Mouse (Mus musculus) G1E (cell line): ENCODE measurements around the gene Fibp. TPM values are rescaled to one million over a fixed set of nuclear protein-coding genes. Genes with fewer than 3 reads are reported as not detected.
A peak's percentile ranks its signal among the peaks of the same experiment; 100 is the strongest.

Source experiments
- ATAC-seq: 2 replicates; pipeline ENCODE4 v1.8.0; 2016; ENCODE audit warnings: mild to moderate bottlenecking; ENCODE audit not compliant: insufficient number of reproducible peaks, poor library complexity, low FRiP score, severe bottlenecking; ENCODE audit errors: extremely low read depth
- DNase-seq: peaks from one replicate; pipeline ENCODE4 v3.0.0; 2012; ENCODE audit warnings: low spot score
- H3K27me3 ChIP-seq: 2 replicates; pipeline ENCODE4 v1.6.1; 2012; ENCODE audit warnings: mild to moderate bottlenecking, low read length, inconsistent platforms; ENCODE audit not compliant: insufficient read depth
- H3K36me3 ChIP-seq: replicated peaks from 2 replicates; pipeline ENCODE3; 2012; ENCODE audit warnings: mild to moderate bottlenecking, inconsistent platforms
- H3K4me1 ChIP-seq: 2 replicates; pipeline ENCODE4 v1.6.1; 2012; ENCODE audit warnings: low read depth, low read length, inconsistent platforms, mixed read lengths; ENCODE audit not compliant: insufficient read depth
- H3K4me3 ChIP-seq: 2 replicates; pipeline ENCODE4 v1.5.1; 2012; ENCODE audit warnings: low read depth, mild to moderate bottlenecking, inconsistent platforms, low read length, moderate library complexity, mixed read lengths
- H3K9me3 ChIP-seq: replicated peaks from 2 replicates; pipeline ENCODE4 v1.6.1; 2012; ENCODE audit warnings: inconsistent platforms
- CTCF ChIP-seq: IDR thresholded peaks from 2 replicates; pipeline ENCODE4 v1.5.1; 2012; ENCODE audit warnings: low read depth, low read length, inconsistent platforms, mixed read lengths
- GATA1 ChIP-seq: IDR thresholded peaks from 2 replicates; pipeline ENCODE4 v1.6.1; 2012; ENCODE audit warnings: borderline replicate concordance, low read length, inconsistent platforms, mixed read lengths
- GATA2 ChIP-seq: IDR thresholded peaks from 2 replicates; pipeline ENCODE4 v1.6.1; 2012; ENCODE audit warnings: low read depth, low read length, inconsistent platforms, borderline replicate concordance
- POLR2AphosphoS5 ChIP-seq: IDR thresholded peaks from 2 replicates; pipeline ENCODE4 v1.6.1; 2012; ENCODE audit warnings: low read depth, low read length, inconsistent platforms; ENCODE audit not compliant: insufficient replicate concordance
- TAL1 ChIP-seq: conservative IDR thresholded peaks from 2 replicates; pipeline ENCODE4 v1.6.1; 2012; ENCODE audit warnings: low read depth, low read length, inconsistent platforms, mixed read lengths
- polyA plus RNA-seq: library from polyadenylated mRNA; stranded (reverse); fragments of >175 nt; gene quantifications from 2 replicates; pipeline ENCODE4 v1.2.3, GENCODE M21; 2012
- total RNA-seq, 2 experiments: library from RNA; stranded (forward) in 1 of 2; stranded (reverse) in 1 of 2; fragments of 200-1000 nt in 1 of 2; fragments of >200 nt in 1 of 2; fragmentation: Nextera tagmentation in 1 of 2; gene quantifications; 2 replicates each; pipeline ENCODE4 v1.2.3; 2014 to 2017

Gene Fibp
- total and polyA plus RNA-seq, 3 experiments = 50.8 to 162 (median 71.8) TPM

DNA sequence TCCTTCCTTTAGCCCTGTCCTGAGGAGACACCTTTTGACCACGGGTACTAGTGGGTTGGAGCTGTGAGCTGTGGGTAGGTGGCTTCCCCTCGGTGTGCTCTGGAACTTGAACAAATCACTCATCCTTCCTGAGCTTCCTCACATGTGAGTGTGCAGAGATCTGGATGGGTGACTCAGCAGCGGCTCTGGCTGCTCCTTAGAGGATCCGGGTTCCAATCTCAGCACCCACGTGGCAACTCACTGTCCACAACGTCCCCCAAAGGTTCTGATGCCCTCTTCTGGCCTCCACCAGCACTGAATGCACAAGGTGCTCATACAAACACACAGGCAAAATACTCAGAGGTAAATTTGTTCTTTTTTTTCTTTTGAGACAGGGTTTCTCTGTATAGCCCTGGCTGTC is 8.6 kb upstream of the Fibp start:
- peaks cover 15% of the 10 kb centered on the region for H3K27me3 ChIP-seq
- H3K4me3 ChIP-seq = no peak overlapping the region
- H3K9me3 ChIP-seq = no peaks in the 10 kb centered on the region
- H3K36me3 ChIP-seq = peaks cover 63% of the 10 kb centered on the region
- ATAC-seq (no peak), DNase-seq (no peak)
- H3K4me1 ChIP-seq = peaks cover 58% of the 10 kb centered on the region
- TF ChIP-seq TAL1 = no peak
- no peak for TF ChIP-seq CTCF
- TF ChIP-seq GATA2 = no peak
- TF ChIP-seq GATA1 = no peak
- no peak for TF ChIP-seq POLR2AphosphoS5

DNA sequence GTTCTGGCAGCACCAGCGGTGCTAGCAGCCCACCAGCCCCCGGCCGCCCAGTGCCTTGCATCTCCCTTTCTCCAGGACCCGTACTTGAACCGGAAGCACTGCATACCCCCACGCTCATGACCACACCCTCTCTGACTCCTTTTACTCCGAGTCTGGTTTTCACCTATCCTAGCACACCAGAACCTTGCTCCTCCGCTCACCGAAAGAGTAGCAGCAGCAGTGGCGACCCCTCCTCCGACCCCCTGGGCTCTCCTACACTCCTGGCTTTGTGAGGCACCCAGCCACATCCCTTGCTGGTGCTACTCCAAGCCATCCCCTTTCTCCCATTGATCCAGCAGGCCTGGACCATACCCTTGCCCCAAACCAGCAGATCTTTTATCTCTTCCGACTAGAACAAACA is 5.4 kb upstream of the Fibp start:
- TF ChIP-seq CTCF = no peak
- no peak for TF ChIP-seq TAL1
- TF ChIP-seq POLR2AphosphoS5 = no peak
- TF ChIP-seq GATA1 = no peak
- Histone ChIP-seq H3K9me3 (no peaks in the 10 kb centered on the region), H3K36me3 (peaks cover 58% of the 10 kb centered on the region), H3K27me3 (no peaks in the 10 kb centered on the region), H3K4me3 (peak overlapping the region; percentile 20; the same call in 1 of the 2 replicates), H3K4me1 (peaks cover 61% of the 10 kb centered on the region)
- DNase-seq (no peak), ATAC-seq (no peak)

DNA sequence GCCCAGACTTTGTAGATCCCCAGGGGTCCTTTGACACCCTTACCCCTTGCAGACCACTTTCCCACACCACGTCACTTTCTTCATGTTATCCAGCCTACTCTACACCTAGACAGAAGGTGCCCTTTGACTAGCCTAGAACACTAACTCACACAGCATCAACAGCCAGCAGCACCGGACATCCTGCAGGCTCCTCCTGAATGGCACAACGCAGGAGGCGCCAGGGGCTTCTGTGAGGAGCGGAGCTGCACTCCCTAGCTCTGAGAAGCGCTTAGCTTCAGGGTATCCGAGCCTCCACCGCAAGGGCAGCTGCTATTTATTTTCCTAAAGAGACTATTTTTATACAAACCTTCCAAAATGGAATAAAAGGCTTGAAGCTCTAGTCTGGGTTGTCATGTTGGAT is 4.8 kb upstream of the Fibp start:
- Histone ChIP-seq H3K4me3 (peak overlapping the region; percentile 49; the same call in 1 of the 2 replicates), H3K36me3 (peaks cover 53% of the 10 kb centered on the region), H3K4me1 (peaks cover 62% of the 10 kb centered on the region), H3K27me3 (no peaks in the 10 kb centered on the region), H3K9me3 (no peaks in the 10 kb centered on the region)
- DNase-seq (no peak), ATAC-seq (no peak)
- TF ChIP-seq TAL1 = no peak
- TF ChIP-seq CTCF = no peak
- no peak for TF ChIP-seq GATA1
- TF ChIP-seq POLR2AphosphoS5 = no peak
- TF ChIP-seq GATA2 = no peak

- peaks cover 71% of the 10 kb centered on the region for H3K4me1 ChIP-seq
- H3K36me3 ChIP-seq = peaks cover 48% of the 10 kb centered on the region
- ATAC-seq (no peak), DNase-seq (peak; percentile 50)
- H3K27me3 ChIP-seq = no peaks in the 10 kb centered on the region
- TF ChIP-seq CTCF = no peak
- H3K9me3 ChIP-seq = no peaks in the 10 kb centered on the region
- peak overlapping the region; percentile 89 for H3K4me3 ChIP-seq
Observed at GRCm38 (mm10) chr19:5456241-5456921, 4.0 kb upstream of the Fibp start.

DNA sequence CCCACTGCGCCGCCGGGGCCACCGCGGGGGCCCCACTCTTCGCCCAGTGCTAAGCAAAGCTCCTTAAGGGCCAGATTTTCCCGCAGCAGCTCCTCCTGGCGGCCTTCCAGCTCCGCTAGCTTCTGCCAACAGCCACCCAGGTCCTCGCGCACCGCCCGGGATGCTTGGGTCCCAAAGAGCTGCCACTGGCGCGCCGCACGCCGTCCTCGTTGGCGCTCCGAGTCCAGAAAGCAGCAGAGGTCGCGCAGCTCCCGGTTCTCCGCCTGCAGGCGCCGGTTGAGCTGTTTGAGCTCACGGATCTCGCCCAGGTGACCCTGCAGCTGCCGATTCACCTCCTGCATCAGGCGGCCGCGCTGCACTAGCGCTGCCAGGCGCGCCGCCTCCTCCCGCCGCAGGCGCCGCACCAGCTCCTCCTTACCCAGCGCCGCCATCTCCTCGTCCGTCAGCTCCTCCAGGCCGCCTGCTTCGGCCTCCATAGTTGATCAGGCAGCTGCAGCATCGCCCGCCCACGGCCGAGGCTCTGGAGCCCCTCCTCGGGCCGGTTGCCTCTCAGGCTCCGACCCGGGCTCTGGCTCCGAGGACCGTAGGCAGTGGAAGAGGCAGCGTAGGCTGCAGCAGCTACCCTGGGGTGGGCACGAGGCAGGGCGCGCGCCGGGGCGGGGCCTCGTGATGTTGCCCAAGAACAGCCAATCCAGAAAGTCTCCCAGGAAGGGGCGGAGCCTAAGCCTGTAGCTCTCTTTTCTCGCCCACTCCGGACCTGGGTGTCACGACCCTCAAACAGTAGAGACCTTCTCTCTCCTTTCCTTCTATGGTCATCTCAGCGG is 3.3 kb upstream of the Fibp start:
- peaks cover 72% of the 10 kb centered on the region for H3K4me1 ChIP-seq
- H3K27me3 ChIP-seq = no peaks in the 10 kb centered on the region

DNA sequence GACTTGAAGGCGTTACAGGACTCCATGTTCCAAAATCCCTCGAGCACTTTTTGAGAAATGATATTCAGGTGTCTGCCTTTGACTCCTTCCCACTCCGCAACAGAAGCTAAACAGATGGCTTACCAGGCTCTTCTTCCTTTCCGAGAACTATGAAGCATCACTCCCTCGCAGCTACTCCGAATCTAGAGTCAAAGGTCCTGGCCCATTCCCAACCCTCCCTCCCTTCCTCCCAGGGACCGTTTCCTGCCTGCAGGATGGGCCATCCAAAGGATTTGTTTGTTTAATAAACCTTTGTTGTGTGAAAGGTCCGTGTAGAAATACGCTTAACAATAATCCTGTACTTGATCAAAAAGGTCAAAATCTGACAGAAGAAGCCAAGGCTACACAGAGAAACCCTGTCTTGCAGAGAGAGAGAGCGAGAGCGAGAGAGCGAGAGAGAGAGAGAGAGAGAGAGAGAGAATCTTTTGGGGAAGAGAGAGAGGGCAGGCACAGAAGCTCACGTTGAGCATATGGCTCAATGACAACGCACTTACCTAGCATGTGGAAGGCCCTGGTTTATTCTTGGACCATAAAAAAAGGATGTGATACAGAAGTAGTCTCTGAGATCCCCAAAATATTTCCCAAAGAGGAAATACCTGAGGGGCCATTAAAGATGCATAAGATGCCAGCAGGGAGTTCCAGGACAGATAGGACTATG is 2.5 kb upstream of the Fibp start, which contains the start of gene Ccdc85b:
TSS of gene Ccdc85b (minus strand) at position 149 of the 697 bp plus-strand sequence.
- H3K4me3 ChIP-seq = peak within 1 kb of the TSS; percentile 89
- H3K9me3 ChIP-seq = no peaks in the 10 kb centered on the region
- DNase-seq (no peak), ATAC-seq (no peak)
- H3K27me3 ChIP-seq = no peaks in the 10 kb centered on the region
- TF ChIP-seq POLR2AphosphoS5 (no peak), GATA2 (no peak), CTCF (no peak), TAL1 (no peak), GATA1 (no peak)
- H3K36me3 ChIP-seq = peaks cover 52% of the 10 kb centered on the region
- peaks cover 72% of the 10 kb centered on the region for H3K4me1 ChIP-seq

More for the DNA sequence above, 3.3 kb upstream of the Fibp start:
- DNase-seq (peak; percentile 82), ATAC-seq (peak; percentile 66)
- peaks cover 48% of the 10 kb centered on the region for H3K36me3 ChIP-seq
- TF ChIP-seq TAL1 (no peak), POLR2AphosphoS5 (no peak), CTCF (no peak), GATA1 (no peak), GATA2 (no peak)
- H3K9me3 ChIP-seq = no peaks in the 10 kb centered on the region
- H3K4me3 ChIP-seq = peak overlapping the region; percentile 89
